Mouse (Mus musculus) c-Kit-positive CD71-negative TER-119-negative erythroid progenitor cells, embryonic 14.5 days (primary cell): ENCODE data around the gene Fam217b.
A peak's percentile ranks its signal among the peaks of the same experiment; 100 is the strongest.

Experiments
- DNase-seq: peaks from one replicate; pipeline ENCODE4 v3.0.0-alpha.2; 2013; ENCODE audit warnings: low read depth

Fam217b gene

GRCm38 (mm10) chr2:178414261-178415149, at the start of gene Fam217b, which contains the start of gene Ppp1r3d:
Fam217b (plus strand) TSS chr2:178414524.
Ppp1r3d (minus strand) TSS chr2:178414472.
- DNase-seq, result peak; percentile 43

GRCm38 (mm10) chr2:178407053-178407815, 7.1 kb upstream of the Fam217b start, which contains the start of gene Sycp2:
Sycp2 (minus strand) TSS chr2:178407685.
- DNase-seq, result no peak

GRCm38 (mm10) chr2:178409024-178409423, 5.3 kb upstream of the Fam217b start:
- DNase-seq, result no peak

GRCm38 (mm10) chr2:178410286-178410685, 4.0 kb upstream of the Fam217b start:
- DNase-seq, result no peak

GRCm38 (mm10) chr2:178412598-178412997, 1.7 kb upstream of the Fam217b start:
- DNase-seq, result no peak

GRCm38 (mm10) chr2:178413081-178413480, 1.2 kb upstream of the Fam217b start:
- DNase-seq, result no peak

GRCm38 (mm10) chr2:178413481-178414260, 653 bp upstream of the Fam217b start:
- no peak for DNase-seq

GRCm38 (mm10) chr2:178415150-178415448, 775 bp downstream of the Fam217b start:
- DNase-seq, result no peak

- peak; percentile 45 for DNase-seq
These were observed 2.1 kb downstream of the Fam217b start for GRCm38 (mm10) chr2:178416427-178416826.

GRCm38 (mm10) chr2:178416970-178417369, 2.6 kb downstream of the Fam217b start:
- DNase-seq, result no peak

GRCm38 (mm10) chr2:178420576-178420975, 6.3 kb downstream of the Fam217b start:
- no peak for DNase-seq

- no peak for DNase-seq
These were observed 7.3 kb downstream of the Fam217b start for GRCm38 (mm10) chr2:178421603-178422002.

- no peak for DNase-seq
These were observed 7.9 kb downstream of the Fam217b start for GRCm38 (mm10) chr2:178422186-178422585.

GRCm38 (mm10) chr2:178423223-178423622, 8.9 kb downstream of the Fam217b start:
- DNase-seq, result no peak

- DNase-seq, result no peak
These were observed 11.9 kb downstream of the Fam217b start for GRCm38 (mm10) chr2:178426229-178426628.

- no peak for DNase-seq
These were observed 12.9 kb downstream of the Fam217b start for GRCm38 (mm10) chr2:178427181-178427580.

- no peak for DNase-seq
These were observed 13.9 kb downstream of the Fam217b start for GRCm38 (mm10) chr2:178428183-178428582.

GRCm38 (mm10) chr2:178428676-178429075, 14.4 kb downstream of the Fam217b start:
- DNase-seq, result no peak

GRCm38 (mm10) chr2:178429426-178429825, 15.1 kb downstream of the Fam217b start:
- no peak for DNase-seq

- DNase-seq, result no peak
These were observed 15.9 kb downstream of the Fam217b start, which contains the start of gene Cdh26 for GRCm38 (mm10) chr2:178430231-178430630. Cdh26 (plus strand) TSS chr2:178430531.

- DNase-seq, result no peak
These were observed 19.2 kb downstream of the Fam217b start for GRCm38 (mm10) chr2:178433495-178433894.

- DNase-seq, result no peak
These were observed 19.6 kb downstream of the Fam217b start for GRCm38 (mm10) chr2:178433903-178434302.
